Comparison of ENCODE assay signal across 8 mouse cellular contexts in the genomic region with DNA sequence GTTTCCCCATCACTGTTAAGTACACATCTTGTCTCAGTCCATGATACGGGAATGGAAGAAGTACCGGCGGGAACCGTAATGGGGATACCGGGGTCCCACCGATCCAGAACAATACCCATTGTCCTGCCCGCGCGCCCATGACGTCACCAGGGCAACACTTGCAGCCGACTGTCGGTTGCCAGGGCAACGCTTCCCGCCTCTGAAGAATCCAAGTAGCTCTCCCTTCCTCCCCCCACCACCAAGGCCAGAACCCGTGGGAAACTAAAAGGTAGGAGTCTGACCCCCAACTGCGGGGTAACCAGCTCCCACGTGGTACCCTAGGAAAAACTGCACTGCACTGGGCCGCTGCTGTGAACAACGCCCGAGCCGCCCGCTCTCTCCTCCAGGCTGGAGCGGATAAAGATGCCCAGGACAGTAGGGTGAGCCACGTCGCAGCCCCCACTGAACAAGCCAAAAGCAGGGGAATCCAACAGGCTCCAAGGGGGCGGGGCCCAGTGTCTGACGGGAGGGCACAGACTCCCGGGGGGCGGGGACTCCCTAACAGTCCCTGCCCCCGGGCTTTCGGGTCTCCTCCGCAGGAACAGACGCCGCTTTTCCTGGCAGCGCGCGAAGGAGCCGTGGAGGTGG. TPM values are rescaled to one million over a fixed set of nuclear protein-coding genes. Genes with fewer than 3 reads are reported as not detected.
DNase-seq lines count a peak whose midpoint lies in the region; ATAC-seq and TF ChIP-seq lines count a peak whose summit lies in the region.

No protein-coding gene starts in this region.

- peak overlapping the region; percentile 97 for H3K9ac ChIP-seq in heart, embryonic 13.5 days
- H3K9ac ChIP-seq in kidney, embryonic 16.5 days (replicated peaks; ENCODE audit: low read length), result peak overlapping the region; percentile 84
- H3K9ac ChIP-seq in liver, adult 2 months (ENCODE audit: low read depth, low read length), result peak overlapping the region; percentile 96
- H3K9ac ChIP-seq in midbrain, postnatal 0 days (replicated peaks; ENCODE audit: low read length, poor library complexity, severe bottlenecking), result peak overlapping the region; percentile 79

- no peaks in the 10 kb centered on the region for H3K9me3 ChIP-seq in heart, embryonic 13.5 days
- H3K9me3 ChIP-seq in kidney, embryonic 16.5 days (ENCODE audit: low read length), result no peaks in the 10 kb centered on the region
- no peaks in the 10 kb centered on the region for H3K9me3 ChIP-seq in midbrain, postnatal 0 days (ENCODE audit: low read length)

- ATAC-seq in erythroblast, adult 5-6 weeks (replicated peaks; ENCODE audit: low FRiP score, poor library complexity, severe bottlenecking), result peak; percentile 67
- ATAC-seq in heart, embryonic 13.5 days (ENCODE audit: extremely low read depth, insufficient number of reproducible peaks, low FRiP score, low TSS enrichment), result peak; percentile 78
- peak; percentile 78 for ATAC-seq in kidney, embryonic 16.5 days (ENCODE audit: low FRiP score, low TSS enrichment)
- ATAC-seq in midbrain, postnatal 0 days (ENCODE audit: low FRiP score), result peak; percentile 79

- TF ChIP-seq POLR2A in liver, adult 2 months (IDR thresholded peaks at IDR 0.05; ENCODE audit: extremely low read depth, insufficient read depth, low read length), result no peak

- H3K27ac ChIP-seq in heart, embryonic 13.5 days (replicated peaks), result peak overlapping the region; percentile 94
- H3K27ac ChIP-seq in kidney, embryonic 16.5 days (ENCODE audit: low read length), result peak overlapping the region; percentile 98
- H3K27ac ChIP-seq in liver, adult 2 months (replicated peaks; ENCODE audit: insufficient read depth, low read depth, low read length), result peak overlapping the region; percentile 94
- H3K27ac ChIP-seq in midbrain, postnatal 0 days (ENCODE audit: low read depth, low read length), result peak overlapping the region; percentile 99

- peak overlapping the region; percentile 91 for H3K4me2 ChIP-seq in heart, embryonic 13.5 days
- peak overlapping the region; percentile 95 for H3K4me2 ChIP-seq in kidney, embryonic 16.5 days (replicated peaks; ENCODE audit: low read depth, low read length)
- peak overlapping the region; percentile 65 for H3K4me2 ChIP-seq in midbrain, postnatal 0 days (ENCODE audit: low read depth, low read length, poor library complexity, severe bottlenecking)

- WGBS in heart, embryonic 13.5 days, result under 1% methylated on average over 38 of the region's 38 CpGs
- WGBS in kidney, embryonic 16.5 days, result under 1% methylated on average over 38 of the region's 38 CpGs
- WGBS in liver, adult 2 months, result under 1% methylated on average over 38 of the region's 38 CpGs
- WGBS in midbrain, postnatal 0 days, result under 1% methylated on average over 36 of the region's 38 CpGs

- H3K4me3 ChIP-seq in heart, embryonic 13.5 days, result peak overlapping the region; percentile 79
- peak overlapping the region; percentile 68 for H3K4me3 ChIP-seq in kidney, embryonic 16.5 days (ENCODE audit: low read length)
- peak overlapping the region; percentile 83 for H3K4me3 ChIP-seq in liver, adult 2 months (ENCODE audit: insufficient read depth, low read depth, low read length)
- peak overlapping the region; percentile 71 for H3K4me3 ChIP-seq in midbrain, postnatal 0 days (ENCODE audit: low read depth, low read length)

- H3K36me3 ChIP-seq in heart, embryonic 13.5 days, result no peaks in the 10 kb centered on the region
- no peaks in the 10 kb centered on the region for H3K36me3 ChIP-seq in kidney, embryonic 16.5 days (ENCODE audit: insufficient read depth, low read length)
- no peaks in the 10 kb centered on the region for H3K36me3 ChIP-seq in liver, adult 2 months (ENCODE audit: control insufficient read depth, insufficient read depth, low read length)
- H3K36me3 ChIP-seq in midbrain, postnatal 0 days (ENCODE audit: insufficient read depth, low read length), result no peaks in the 10 kb centered on the region

- peaks cover 51% of the 10 kb centered on the region for H3K4me1 ChIP-seq in heart, embryonic 13.5 days
- peaks cover 48% of the 10 kb centered on the region for H3K4me1 ChIP-seq in kidney, embryonic 16.5 days (ENCODE audit: insufficient read depth, low read length)
- peaks cover 10% of the 10 kb centered on the region for H3K4me1 ChIP-seq in liver, adult 2 months (ENCODE audit: control insufficient read depth, insufficient read depth, low read length)
- peaks cover 27% of the 10 kb centered on the region for H3K4me1 ChIP-seq in midbrain, postnatal 0 days (ENCODE audit: insufficient read depth, low read length)

- peak; percentile 89 for DNase-seq in CD4-positive, CD25-positive, alpha-beta regulatory T cell, adult 2 months (ENCODE audit: low read depth, low spot score)
- peak; percentile 92 for DNase-seq in brain, adult 2 months (ENCODE audit: low read depth, low spot score)
- DNase-seq in liver, adult 2 months (ENCODE audit: extremely low read depth, low read depth, low spot score), result peak; percentile 57
- DNase-seq in midbrain, postnatal 0 days (ENCODE audit: low spot score), result peak; percentile 94
- DNase-seq in spleen, postnatal 4 days (ENCODE audit: low spot score in 2 of 2), result peak; percentile 82 to 91

- TF ChIP-seq CTCF in liver, adult 2 months (IDR thresholded peaks at IDR 0.05; ENCODE audit: low read depth, low read length), result no peak
- TF ChIP-seq CTCF in midbrain, postnatal 0 days (IDR thresholded peaks at IDR 0.05), result no peak

- no peaks in the 10 kb centered on the region for H3K27me3 ChIP-seq in heart, embryonic 13.5 days (replicated peaks)
- no peaks in the 10 kb centered on the region for H3K27me3 ChIP-seq in kidney, embryonic 16.5 days (ENCODE audit: insufficient read depth, low read length)
- H3K27me3 ChIP-seq in liver, adult 2 months (ENCODE audit: control insufficient read depth, insufficient read depth, low read length), result no peaks in the 10 kb centered on the region
- no peaks in the 10 kb centered on the region for H3K27me3 ChIP-seq in midbrain, postnatal 0 days (ENCODE audit: insufficient read depth, low read length)

- no peaks in the 10 kb centered on the region for H3K79me2 ChIP-seq in liver, adult 2 months (ENCODE audit: control insufficient read depth, insufficient read depth, low read length)

RNA-seq across cellular contexts. Expression of a gene that starts 2.7 kb away (rescaled TPM):
- 69.6 and 82.3 TPM in 2 replicates for total RNA-seq in erythroblast, adult 5-6 weeks (2015; ENCODE audit: low replicate concordance)
- total RNA-seq in erythroblast, adult 5-6 weeks (2017; ENCODE audit: low replicate concordance), result 11.6 and 21.3 TPM in 2 replicates
- 6.8 and 7.0 TPM in 2 replicates for polyA plus RNA-seq in heart, embryonic 13.5 days (2015; fragmentation: Nextera tagmentation; extraction: Ambion mirVana)
- 21.5 and 25.6 TPM in 2 replicates for polyA plus RNA-seq in kidney, embryonic 16.5 days (2015; fragmentation: Nextera tagmentation; extraction: Ambion mirVana)
- 0.65 and 0.94 TPM in 2 replicates for total RNA-seq in liver, adult 2 months (2014; rRNA removed)
- polyA plus RNA-seq in liver, adult 2 months (2012; rRNA removed), result 2.5 and 3.4 TPM in 2 replicates
- total RNA-seq in midbrain, postnatal 0 days (2014; rRNA removed), result 1.2 and 4.4 TPM in 2 replicates
- 5.5 and 6.9 TPM in 2 replicates for polyA plus RNA-seq in midbrain, postnatal 0 days (2015; fragmentation: Nextera tagmentation; extraction: Ambion mirVana)

RNA-seq across cellular contexts. Expression of a gene that starts 4.2 kb away (rescaled TPM):
- 8.4 and 10.4 TPM in 2 replicates for total RNA-seq in erythroblast, adult 5-6 weeks (2015; ENCODE audit: low replicate concordance)
- total RNA-seq in erythroblast, adult 5-6 weeks (2017; ENCODE audit: low replicate concordance), result 5.5 and 5.9 TPM in 2 replicates
- polyA plus RNA-seq in heart, embryonic 13.5 days (2015; fragmentation: Nextera tagmentation; extraction: Ambion mirVana), result 7.0 and 7.3 TPM in 2 replicates
- polyA plus RNA-seq in kidney, embryonic 16.5 days (2015; fragmentation: Nextera tagmentation; extraction: Ambion mirVana), result 13.1 and 15.6 TPM in 2 replicates
- total RNA-seq in liver, adult 2 months (2014; rRNA removed), result 10.9 and 17.1 TPM in 2 replicates
- 19.5 and 21.1 TPM in 2 replicates for polyA plus RNA-seq in liver, adult 2 months (2012; rRNA removed)
- 84.8 and 95.6 TPM in 2 replicates for total RNA-seq in midbrain, postnatal 0 days (2014; rRNA removed)
- polyA plus RNA-seq in midbrain, postnatal 0 days (2015; fragmentation: Nextera tagmentation; extraction: Ambion mirVana), result 9.5 and 9.6 TPM in 2 replicates

RNA-seq across cellular contexts. Expression of a gene that starts 10.8 kb away (rescaled TPM):
- total RNA-seq in erythroblast, adult 5-6 weeks (2015; ENCODE audit: low replicate concordance), result 0.84 TPM in 1 of 2 replicates, not detected in the other
- total RNA-seq in erythroblast, adult 5-6 weeks (2017; ENCODE audit: low replicate concordance), result 0.26 and 1.7 TPM in 2 replicates
- 3.7 and 4.0 TPM in 2 replicates for polyA plus RNA-seq in heart, embryonic 13.5 days (2015; fragmentation: Nextera tagmentation; extraction: Ambion mirVana)
- 8.8 and 16.8 TPM in 2 replicates for polyA plus RNA-seq in kidney, embryonic 16.5 days (2015; fragmentation: Nextera tagmentation; extraction: Ambion mirVana)
- 0.07 and 0.09 TPM in 2 replicates for total RNA-seq in liver, adult 2 months (2014; rRNA removed)
- 0.21 and 0.29 TPM in 2 replicates for polyA plus RNA-seq in liver, adult 2 months (2012; rRNA removed)
- total RNA-seq in midbrain, postnatal 0 days (2014; rRNA removed), result 1.7 and 2.1 TPM in 2 replicates
- 1.6 and 2.0 TPM in 2 replicates for polyA plus RNA-seq in midbrain, postnatal 0 days (2015; fragmentation: Nextera tagmentation; extraction: Ambion mirVana)

RNA-seq across cellular contexts. Expression of a gene that starts 16.6 kb away (rescaled TPM):
- total RNA-seq in erythroblast, adult 5-6 weeks (2015; ENCODE audit: low replicate concordance), result 22.2 and 30.2 TPM in 2 replicates
- total RNA-seq in erythroblast, adult 5-6 weeks (2017; ENCODE audit: low replicate concordance), result 4.1 and 6.1 TPM in 2 replicates
- polyA plus RNA-seq in heart, embryonic 13.5 days (2015; fragmentation: Nextera tagmentation; extraction: Ambion mirVana), result 106 and 120 TPM in 2 replicates
- 185 and 190 TPM in 2 replicates for polyA plus RNA-seq in kidney, embryonic 16.5 days (2015; fragmentation: Nextera tagmentation; extraction: Ambion mirVana)
- total RNA-seq in liver, adult 2 months (2014; rRNA removed), result 23.0 and 31.5 TPM in 2 replicates
- 155 and 182 TPM in 2 replicates for polyA plus RNA-seq in liver, adult 2 months (2012; rRNA removed)
- total RNA-seq in midbrain, postnatal 0 days (2014; rRNA removed), result 57.6 and 59.0 TPM in 2 replicates
- polyA plus RNA-seq in midbrain, postnatal 0 days (2015; fragmentation: Nextera tagmentation; extraction: Ambion mirVana), result 236 and 242 TPM in 2 replicates

RNA-seq across cellular contexts. Expression of a gene that starts 17.2 kb away (rescaled TPM):
- 9.6 and 16.5 TPM in 2 replicates for total RNA-seq in erythroblast, adult 5-6 weeks (2015; ENCODE audit: low replicate concordance)
- 8.2 and 12.4 TPM in 2 replicates for total RNA-seq in erythroblast, adult 5-6 weeks (2017; ENCODE audit: low replicate concordance)
- 53.6 and 54.2 TPM in 2 replicates for polyA plus RNA-seq in heart, embryonic 13.5 days (2015; fragmentation: Nextera tagmentation; extraction: Ambion mirVana)
- 81.8 and 83.1 TPM in 2 replicates for polyA plus RNA-seq in kidney, embryonic 16.5 days (2015; fragmentation: Nextera tagmentation; extraction: Ambion mirVana)
- total RNA-seq in liver, adult 2 months (2014; rRNA removed), result 4.3 and 4.8 TPM in 2 replicates
- polyA plus RNA-seq in liver, adult 2 months (2012; rRNA removed), result 31.8 and 40.5 TPM in 2 replicates
- total RNA-seq in midbrain, postnatal 0 days (2014; rRNA removed), result 265 and 383 TPM in 2 replicates
- 103 and 106 TPM in 2 replicates for polyA plus RNA-seq in midbrain, postnatal 0 days (2015; fragmentation: Nextera tagmentation; extraction: Ambion mirVana)

Comparison
In these comparisons a context has a peak if more than half of its experiments do, and no peak if none do; other contexts are left out.
1. Peak in every context shown above with its lines: DNase-seq, ATAC-seq, H3K4me3 ChIP-seq and H3K27ac ChIP-seq.